Mouse (Mus musculus): Measurements from ENCODE around the gene Phf1.
A peak's percentile ranks its signal among the peaks of the same experiment; 100 is the strongest.

Gene Phf1

GRCm38 (mm10) chr17:26933885-26934827, 1.3 kb downstream of the Phf1 start:
- no peak for DNase-seq

GRCm38 (mm10) chr17:26935027-26935426, 2.2 kb downstream of the Phf1 start:
- no peak for DNase-seq

- no peak for DNase-seq
These were observed 3.6 kb downstream of the Phf1 start for GRCm38 (mm10) chr17:26936453-26936852.

- DNase-seq: no peak
These were observed 4.3 kb downstream of the Phf1 start for GRCm38 (mm10) chr17:26936921-26937695.

GRCm38 (mm10) chr17:26937883-26938695, 5.2 kb downstream of the Phf1 start:
- DNase-seq: no peak

- DNase-seq: no peak
These were observed 5.9 kb downstream of the Phf1 start for GRCm38 (mm10) chr17:26938731-26939130.

GRCm38 (mm10) chr17:26939178-26939972, 6.5 kb downstream of the Phf1 start, which contains the start of gene Cuta:
TSS of gene Cuta (minus strand) at chr17:26939569.
- peak; percentile 100 for DNase-seq

GRCm38 (mm10) chr17:26939973-26940300, 7.1 kb downstream of the Phf1 start:
- no peak for DNase-seq

GRCm38 (mm10) chr17:26941031-26941789, 8.4 kb downstream of the Phf1 start, which contains the start of gene Syngap1:
TSS of gene Syngap1 (plus strand) at chr17:26941253.
- DNase-seq: no peak

GRCm38 (mm10) chr17:26941841-26942570, 9.2 kb downstream of the Phf1 start:
- no peak for DNase-seq

GRCm38 (mm10) chr17:26945824-26946495, 13.1 kb downstream of the Phf1 start:
- DNase-seq: no peak

- no peak for DNase-seq
These were observed 13.7 kb downstream of the Phf1 start for GRCm38 (mm10) chr17:26946567-26946966.

GRCm38 (mm10) chr17:26947231-26948100, 14.6 kb downstream of the Phf1 start:
- DNase-seq: no peak

GRCm38 (mm10) chr17:26948316-26949050, 15.6 kb downstream of the Phf1 start:
- no peak for DNase-seq

- DNase-seq: no peak
These were observed 16.3 kb downstream of the Phf1 start for GRCm38 (mm10) chr17:26949051-26949577.

- DNase-seq: no peak
These were observed 17.0 kb downstream of the Phf1 start for GRCm38 (mm10) chr17:26949866-26950265.

- no peak for DNase-seq
These were observed 17.9 kb downstream of the Phf1 start for GRCm38 (mm10) chr17:26950560-26951288.
